Mouse (Mus musculus) neural tube, embryonic 10.5 days (tissue): ENCODE measurements around the gene Arl5c.

Experiments
- DNase-seq: peaks from one replicate; pipeline ENCODE4 v3.0.0-alpha.2; 2017; ENCODE audit warnings: low spot score; ENCODE audit errors: extremely low spot score

The Arl5c gene

DNA sequence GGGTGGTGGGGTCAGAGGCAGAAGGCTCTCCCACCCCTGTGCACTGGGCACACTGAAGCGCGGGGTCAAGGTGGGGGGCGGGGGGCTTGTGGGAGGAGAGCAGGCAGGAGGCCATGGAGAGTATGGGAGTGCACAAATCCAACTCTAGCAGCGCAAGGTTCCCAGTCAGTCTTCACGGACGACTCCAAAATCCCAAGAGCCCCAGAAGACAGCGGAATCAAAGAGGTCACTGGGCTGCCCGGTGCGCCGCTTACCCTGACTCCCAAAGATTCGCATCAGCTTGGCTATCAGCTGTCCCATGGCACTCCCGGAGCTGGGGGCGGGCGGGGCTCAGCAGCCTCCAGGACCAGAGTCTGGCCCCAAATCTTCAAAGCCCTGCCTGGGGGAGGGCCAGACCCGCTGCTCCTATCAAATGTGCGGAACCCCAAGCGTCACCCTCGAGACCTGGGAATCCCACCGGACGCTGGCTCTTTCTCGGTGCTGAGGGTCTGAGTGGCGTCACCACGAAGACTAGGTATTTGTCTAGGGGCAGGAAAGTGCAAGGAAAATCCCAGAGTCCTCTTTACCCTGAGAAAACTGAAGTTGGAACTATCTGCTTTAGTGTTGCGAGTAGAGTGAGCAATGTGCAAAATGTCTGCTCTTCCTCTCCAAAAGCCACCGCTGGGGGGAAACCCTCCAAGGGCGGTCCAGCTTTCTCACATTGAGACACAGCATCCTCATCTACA lies at the start of gene Arl5c:
Gene Arl5c (minus strand): TSS at position 618 of the 725 bp plus-strand sequence.
- peak; percentile 63 for DNase-seq

DNA sequence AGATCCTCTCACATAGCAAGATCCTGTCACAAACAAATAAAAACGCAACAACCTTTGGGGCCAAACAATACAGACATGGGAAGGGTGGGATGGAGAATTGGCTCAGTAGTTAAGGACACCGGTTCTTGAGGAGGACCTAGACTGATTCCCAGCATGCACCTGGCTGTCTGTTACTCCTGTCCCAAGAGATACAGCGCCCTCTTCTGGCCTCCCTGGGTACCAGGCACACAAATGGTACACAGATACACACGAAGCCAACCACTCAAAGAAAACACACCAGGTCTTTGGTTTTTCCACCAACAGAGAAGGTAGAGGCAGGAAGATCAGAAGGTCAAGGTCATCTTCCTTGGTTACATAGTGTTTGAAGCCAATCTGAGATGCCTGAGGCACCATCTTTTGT lies 49.6 kb upstream of the Arl5c start:
- no peak for DNase-seq

DNA sequence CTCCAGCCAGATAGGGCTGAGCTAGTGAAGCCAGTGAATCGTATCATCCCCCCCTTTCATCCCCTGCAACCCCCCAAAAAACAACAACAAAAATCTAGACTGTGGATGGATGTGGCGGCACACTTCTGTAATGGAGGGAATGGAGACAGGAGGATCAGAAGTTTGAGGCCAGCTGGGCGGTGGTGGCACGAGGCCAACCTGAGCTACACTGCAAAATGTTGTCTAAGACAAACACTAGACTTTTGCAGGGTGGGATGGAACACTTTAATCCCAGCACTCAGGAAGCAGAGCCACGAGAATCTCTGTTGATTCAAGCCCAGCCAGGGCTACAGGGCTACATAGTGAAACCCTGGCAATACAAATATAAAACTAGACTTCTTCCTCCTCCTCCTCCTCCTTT lies 48.1 kb upstream of the Arl5c start:
- DNase-seq: no peak

DNA sequence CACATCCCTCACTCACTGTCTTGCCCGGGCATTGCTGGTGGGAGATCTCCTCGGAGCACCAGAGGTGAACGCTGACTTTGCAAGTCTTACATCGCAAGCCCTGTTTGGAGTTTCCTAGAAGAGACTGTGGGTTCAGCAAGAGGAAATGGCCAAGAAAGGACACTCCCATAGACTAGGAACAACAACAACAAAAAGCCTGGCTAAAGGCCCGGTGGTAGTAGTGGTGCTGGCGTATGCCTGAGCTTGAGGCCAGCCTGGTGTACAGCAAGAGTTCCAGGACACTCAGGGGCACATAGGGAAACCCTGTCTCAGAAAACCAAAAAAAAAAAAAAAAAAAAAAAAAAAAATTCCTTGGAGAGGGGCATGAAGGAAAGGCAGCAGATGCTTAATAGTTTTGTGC lies 46.8 kb upstream of the Arl5c start:
- no peak for DNase-seq

DNA sequence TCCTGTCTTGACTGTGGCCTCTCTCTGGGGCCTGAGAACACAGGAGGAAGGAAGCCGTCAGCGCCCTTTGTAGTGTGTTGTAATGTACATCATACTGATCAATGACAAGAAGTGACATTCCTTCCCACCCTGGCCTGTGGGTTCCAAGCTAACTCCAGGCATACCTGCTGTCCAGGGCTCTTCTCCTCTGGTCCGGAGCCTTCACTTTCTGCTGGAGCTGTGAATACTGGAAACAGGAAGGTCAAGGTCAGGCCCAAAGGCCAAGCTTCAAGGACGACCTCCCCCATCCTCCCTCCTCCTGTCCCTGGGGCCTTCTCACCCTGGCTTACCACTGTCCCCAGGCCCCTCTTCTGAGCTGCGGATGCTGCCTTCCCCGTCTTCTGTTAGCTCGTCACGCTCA lies 45.0 kb upstream of the Arl5c start:
- DNase-seq: no peak

DNA sequence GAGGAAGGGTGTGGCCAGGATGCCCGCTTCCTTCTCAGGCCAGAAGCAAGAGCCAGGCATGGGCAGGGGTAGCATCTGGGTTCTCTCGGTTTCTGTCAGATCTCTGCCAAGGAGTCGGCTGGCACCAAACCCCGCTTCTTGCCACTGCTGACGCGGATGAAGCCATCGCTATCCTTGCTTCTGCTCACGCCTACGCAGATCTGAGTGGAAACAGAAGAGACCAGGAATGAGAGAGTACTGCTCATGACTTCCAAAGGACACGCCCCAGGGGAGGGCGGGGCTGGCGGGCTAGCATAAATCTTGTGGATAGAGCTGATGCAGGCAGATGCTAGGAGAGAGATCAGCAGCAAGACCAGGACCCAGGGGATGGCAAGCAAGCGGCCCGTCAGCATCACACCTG lies 41.9 kb upstream of the Arl5c start:
- no peak for DNase-seq

DNA sequence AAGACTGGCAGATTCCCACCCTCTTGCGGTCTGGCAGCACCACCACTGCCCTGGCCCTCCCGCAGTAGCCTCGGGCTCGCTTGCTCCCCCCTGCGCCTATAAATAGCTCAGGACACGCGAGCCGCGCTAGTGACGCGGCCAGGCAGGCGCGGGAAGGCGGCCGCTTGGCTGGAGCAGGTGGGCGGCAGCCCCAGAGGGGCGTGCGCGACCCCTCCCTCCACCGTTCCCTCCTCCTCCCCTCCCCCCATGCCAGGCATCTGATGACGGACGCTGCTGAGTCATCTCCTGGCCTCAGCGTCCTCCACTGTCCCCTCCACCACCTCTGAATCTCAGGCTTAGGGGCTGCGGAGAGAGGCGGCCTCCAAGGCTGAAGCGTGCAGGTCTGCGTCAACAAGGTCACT lies 40.0 kb upstream of the Arl5c start:
- peak; percentile 58 for DNase-seq

DNA sequence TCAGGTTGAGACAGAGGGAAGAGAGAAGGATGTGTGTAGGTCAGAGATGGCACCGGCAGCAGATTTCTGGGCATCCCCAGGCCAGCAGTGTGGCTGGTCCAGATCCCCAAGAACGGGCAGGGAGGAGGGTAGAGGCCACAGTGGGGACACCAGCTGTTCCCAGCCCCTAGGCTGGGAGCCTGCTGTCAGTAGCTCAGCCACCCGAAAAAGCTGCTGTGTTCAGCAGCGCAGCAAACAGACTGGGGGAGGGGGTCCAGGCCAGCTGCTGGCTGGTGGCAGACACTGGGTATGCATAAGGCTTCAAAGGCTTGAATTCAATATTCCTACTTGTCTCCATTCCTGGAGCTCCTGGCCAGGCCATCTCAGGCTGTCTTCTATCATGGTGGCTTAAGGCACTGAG lies 38.9 kb upstream of the Arl5c start:
- DNase-seq: no peak

DNA sequence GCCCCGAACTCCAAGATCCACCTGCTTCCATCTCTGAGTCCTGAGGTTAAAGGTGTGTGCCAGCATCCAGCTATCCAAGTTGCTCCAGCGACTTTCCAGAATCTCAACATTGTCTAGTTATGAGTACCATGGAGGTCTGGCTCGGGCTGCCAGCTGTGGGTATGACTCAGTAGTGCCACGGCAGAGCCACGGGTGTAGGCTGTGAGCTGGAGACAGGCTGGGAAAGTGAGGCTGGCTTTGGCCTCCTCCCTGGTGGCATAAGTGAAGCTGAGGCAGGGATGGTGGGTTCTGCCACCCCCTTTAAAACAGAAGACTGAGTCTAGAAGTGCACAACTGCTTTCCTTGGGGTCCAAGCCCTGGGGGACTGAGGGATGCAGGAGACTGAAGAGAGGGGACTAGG lies 38.1 kb upstream of the Arl5c start:
- DNase-seq: no peak

DNA sequence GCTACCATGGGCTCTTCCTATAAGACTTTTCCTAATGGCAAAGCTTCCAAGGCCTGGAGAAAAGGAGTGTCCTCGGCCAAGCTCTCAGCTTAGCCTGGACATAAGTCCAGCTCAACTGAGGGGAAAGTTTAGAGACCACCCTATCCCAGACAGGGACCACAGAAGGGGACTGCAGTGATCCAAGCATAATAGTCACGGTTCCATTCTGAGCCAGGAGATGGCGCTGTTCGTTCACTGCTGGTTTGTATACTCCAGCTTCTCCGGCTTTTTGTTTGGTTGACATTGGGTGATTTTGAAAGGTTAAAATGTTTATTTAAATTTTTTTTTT lies 35.4 kb upstream of the Arl5c start:
- DNase-seq: peak; percentile 91

DNA sequence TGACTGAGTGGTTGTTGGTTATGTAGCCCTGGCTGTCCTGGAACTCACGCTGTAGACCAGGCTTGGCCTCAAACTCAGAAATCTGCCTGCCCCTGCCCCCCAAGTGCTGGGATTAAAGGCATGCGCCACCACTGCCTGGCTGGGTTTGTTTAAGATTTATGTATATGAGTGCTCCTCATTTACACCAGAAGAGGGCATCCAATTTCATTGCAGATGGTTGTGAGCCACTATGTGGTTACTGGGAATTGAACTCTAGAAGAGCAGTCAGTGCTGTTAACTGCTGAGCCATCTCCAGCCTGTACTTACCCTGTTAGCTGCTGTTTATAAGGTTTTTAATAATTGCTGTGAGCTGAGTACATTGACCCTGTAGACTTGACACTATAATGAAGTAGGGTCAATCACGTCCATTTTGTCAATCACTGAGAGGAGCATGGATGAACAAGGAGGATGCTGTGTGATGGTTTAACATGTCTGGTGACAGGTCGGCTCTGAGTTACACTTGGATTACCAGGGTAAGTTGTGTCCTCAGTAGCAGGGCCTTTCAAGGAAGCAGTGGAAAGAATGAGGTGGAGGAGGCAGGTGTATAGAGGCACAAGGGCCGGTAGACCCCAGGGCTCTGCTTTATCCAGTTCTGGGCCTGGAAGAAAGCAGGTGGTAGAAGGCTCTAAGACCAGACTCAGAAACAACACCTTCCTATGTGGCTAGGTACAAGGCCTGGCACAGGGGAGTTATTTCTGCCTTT lies 34.9 kb upstream of the Arl5c start:
- DNase-seq: no peak

DNA sequence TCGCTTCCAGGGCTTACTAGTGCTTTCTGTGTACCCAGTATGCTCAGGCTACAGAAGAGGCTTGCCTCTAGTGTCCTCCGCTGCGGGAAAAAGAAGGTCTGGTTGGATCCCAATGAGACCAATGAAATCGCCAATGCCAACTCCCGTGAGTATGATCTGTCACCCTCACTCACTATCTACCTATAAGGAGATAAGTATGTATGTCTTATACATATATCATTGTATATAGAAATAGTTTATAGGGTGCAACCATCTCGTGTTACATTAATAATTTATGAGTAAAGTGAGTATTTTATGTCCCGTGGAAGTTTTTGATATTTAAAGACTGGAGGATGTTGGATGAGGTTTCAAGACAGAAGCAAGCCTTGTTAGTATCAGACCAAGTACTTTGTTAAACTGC lies 31.8 kb upstream of the Arl5c start:
- DNase-seq: no peak

DNA sequence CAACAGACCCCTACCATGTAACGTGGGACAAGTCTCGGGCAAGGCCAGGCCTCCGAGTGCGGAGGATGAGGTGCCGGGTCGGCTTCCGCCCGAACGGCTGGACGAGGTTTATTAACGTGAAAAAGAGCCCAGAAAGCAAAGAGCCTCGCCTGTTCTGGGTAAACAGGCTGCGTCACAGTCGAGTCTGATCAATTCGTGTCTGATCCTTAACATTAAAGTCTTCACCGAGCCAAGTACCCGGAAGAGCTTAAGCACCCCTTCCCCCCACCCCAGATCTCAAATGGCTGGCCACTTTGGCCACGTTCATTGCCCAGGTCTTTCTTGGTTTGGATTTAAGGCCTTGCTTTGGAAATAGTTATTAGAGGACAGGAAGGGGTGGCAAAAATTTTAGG lies 31.3 kb upstream of the Arl5c start:
- no peak for DNase-seq

DNA sequence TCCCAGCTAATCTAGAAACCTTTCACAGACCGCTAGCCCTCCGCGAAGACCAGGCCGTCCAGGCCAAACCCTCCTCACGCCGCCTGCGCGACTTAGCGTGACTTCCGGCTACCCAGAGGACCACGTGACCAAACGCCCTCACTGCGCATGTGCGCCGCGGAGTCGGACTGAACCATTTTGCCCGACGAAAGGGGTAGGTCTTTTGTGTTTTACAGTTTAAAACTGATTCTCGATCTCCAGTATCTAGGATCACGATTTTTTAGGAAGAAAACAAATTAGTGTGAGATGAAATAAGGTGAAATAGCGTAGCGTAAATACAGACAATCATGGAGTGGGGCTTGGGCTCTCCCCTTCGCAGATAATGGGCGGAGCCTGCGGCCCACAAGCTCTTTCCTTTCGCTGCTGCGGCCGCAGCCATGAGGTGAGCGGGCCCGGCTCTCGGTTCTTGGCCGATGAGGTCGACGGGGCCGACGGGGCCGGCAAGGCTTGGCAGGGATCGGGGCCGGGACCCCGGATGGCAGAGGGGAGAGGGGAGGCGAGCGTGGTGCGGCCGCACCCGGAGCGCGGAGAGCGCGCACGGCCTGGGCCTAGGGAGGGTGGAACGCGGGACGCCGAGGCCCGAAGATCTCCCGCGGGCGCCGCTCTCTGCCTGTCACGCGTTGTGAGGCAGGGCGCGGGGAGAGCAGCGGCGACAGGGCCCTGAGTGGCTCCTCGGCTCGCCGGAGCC lies 30.8 kb upstream of the Arl5c start, which contains the start of gene Rpl19:
Gene Rpl19 (plus strand): TSS at position 141 of the 727 bp plus-strand sequence.
- DNase-seq: peak; percentile 97

DNA sequence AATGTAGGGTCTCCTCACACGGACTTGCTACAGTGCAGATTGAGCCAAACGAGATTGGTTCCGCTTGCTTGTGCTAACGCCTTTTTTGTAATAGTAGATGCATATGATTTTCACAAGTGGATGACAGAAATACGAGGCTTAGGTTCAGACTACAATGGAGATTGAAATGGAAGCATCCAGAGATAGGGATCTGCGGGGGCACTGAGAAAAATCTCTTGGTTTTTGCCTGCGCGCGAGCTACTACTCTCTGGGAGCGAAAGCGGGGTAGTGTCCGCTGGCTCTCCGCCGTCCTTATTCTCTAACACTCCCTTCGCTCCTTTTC lies 30.2 kb upstream of the Arl5c start:
- DNase-seq: no peak

DNA sequence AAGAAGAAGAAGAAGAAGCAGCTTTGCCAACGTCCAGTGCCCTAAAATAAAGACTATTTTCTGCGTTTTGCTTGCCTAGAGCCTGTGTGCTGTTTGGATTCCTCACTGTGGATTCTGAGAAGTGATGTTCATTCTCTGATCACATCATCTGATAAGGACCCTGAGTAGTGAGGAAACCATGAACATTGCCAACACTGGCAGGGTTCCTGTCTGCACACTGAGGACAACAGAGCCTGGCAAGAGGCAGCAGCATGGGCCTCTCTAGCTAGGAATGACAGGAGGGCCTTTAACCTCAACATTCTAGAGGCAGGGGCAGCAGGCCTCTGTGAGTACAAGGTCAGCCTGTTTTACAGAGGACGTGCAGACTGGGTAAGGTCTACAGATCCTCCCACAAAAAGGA lies 28.5 kb upstream of the Arl5c start:
- no peak for DNase-seq

DNA sequence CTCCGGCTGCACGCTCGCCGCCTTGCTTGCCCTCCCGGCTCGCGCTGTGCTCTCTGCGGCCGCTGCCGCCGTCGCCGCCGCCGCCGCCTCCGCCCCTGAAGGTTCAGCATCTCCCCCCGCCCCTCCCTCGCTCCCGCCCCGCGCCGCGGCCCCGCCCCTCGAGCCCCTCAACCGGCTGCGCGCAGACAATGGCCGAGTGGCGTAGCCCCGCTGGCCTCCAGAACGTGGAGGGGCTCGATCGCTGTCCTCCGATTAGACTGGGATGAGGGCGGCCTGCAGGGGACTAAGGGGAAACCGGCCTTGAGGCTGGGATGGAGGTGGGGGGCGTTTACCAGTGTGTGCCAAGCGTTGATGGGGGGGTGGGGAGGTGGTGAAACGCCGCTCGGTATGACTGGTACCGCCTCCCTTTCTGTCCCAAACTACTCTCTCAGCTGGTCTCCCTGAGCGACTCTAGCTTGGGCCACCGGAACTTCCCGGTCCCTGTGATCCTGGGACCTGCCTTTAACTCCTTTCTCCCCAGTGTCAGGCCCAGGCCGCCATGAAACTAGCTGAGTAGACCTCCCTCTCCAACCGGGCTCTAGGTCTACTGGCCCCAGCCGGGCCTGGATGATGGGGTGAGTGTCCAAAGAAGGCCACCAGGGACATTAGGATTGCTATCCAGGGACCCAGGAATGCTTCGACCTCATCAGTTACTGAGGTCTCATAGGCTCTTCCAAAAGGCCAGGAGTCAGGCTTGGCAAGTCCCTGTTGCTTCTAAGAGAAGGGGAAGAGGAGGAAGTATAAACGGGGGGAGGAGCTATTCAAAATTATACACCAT lies 26.8 kb upstream of the Arl5c start, which contains the start of gene Cacnb1:
Gene Cacnb1 (minus strand): TSS at position 480 of the 817 bp plus-strand sequence.
- peak; percentile 88 for DNase-seq

DNA sequence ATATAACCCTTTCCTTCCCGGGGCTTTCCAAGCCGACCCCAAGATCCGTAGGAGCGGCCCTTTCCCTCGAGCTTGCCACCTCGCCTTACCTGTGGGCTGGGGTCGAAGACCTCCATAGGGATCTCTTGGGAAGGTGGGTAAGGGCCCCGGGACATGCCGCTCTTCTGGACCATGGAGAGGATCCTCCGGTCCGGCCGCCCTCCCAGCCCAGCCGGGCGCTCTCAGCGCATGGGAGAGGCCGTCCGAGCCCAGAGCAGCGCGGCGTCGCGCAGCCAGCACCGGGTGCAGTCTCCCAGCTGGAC lies 26.2 kb upstream of the Arl5c start:
- DNase-seq: no peak

DNA sequence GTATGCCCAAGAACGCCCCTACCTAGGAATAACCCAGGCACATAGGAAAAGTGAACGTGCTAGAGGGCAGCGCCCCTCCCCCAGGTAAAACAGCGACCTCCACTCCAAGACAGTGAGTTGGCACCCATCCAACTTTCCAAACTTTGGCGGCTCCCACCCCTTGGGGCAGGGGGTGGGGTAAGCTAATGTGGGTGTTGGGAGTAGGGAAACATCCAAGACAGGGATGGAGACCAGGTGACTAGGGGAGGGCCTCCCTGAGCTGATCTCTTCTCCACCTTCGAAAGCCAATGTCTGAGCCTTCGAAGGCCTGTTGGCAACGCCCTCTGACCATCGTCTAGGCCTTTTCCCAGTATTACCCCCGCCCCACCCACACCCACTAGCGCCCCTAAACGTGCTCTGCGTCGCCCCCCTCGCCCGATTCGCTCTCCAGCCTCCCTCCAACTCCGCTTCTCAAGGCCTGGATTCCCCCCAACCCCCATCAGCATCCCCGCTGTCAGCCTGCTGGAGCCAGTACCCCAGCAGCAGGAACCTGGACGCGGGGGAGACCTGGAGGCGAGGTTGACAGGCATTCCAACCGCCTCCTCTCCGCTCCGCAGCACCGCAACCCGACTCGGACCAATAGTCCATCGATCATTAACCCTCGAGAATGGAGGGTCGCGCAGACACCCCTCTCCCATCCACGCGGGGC lies 25.7 kb upstream of the Arl5c start:
- peak; percentile 63 for DNase-seq

DNA sequence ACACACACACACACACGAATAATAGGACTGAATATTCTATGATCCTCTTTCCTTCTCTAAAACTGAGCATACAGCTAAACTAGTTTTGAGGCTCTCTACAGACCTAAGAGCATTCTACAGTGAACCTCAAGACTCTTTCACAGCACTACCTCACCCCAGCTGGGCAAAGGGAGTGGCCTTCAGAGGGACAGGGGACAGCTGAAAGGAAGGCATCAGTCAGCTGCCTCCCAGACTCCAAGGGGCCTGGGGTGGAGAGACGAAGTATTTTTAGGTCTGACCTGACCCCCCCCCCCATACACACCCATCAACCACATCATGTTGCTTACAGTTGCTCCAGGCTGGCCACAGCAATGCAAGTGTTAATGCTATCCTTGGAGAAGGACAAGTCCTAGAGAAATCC lies 25.1 kb upstream of the Arl5c start:
- no peak for DNase-seq

DNA sequence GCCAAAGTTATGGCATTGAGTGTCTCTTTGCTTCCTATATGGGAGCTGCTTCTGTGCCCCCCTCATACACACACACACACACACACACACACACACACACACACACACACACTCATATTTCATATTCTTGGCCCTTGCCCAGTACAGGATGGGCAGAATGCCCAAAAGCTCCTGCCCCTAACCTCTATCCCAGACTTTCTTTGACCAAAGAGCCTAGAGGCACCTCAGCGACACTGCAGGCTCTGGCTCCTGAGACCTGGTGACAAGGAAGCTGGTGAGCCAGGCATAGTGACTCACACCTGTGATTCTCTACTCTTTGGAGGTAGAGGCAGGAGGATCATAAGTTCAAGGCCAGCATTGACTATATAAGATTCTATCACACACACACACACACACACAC lies 24.7 kb upstream of the Arl5c start:
- no peak for DNase-seq
